Mouse (Mus musculus) liver, postnatal 0 days (tissue): ENCODE measurements around the gene Lpcat2.

Experiments
- CTCF ChIP-seq: sonication (generic); IDR thresholded peaks from 2 replicates; pipeline ENCODE4 v1.5.1; 2016; ENCODE audit warnings: antibody characterized with exemption, low read depth
- EP300 ChIP-seq: IDR thresholded peaks from 2 replicates; pipeline ENCODE4 v1.6.1; 2016; ENCODE audit warnings: antibody characterized with exemption, low read depth, mild to moderate bottlenecking

DNA sequence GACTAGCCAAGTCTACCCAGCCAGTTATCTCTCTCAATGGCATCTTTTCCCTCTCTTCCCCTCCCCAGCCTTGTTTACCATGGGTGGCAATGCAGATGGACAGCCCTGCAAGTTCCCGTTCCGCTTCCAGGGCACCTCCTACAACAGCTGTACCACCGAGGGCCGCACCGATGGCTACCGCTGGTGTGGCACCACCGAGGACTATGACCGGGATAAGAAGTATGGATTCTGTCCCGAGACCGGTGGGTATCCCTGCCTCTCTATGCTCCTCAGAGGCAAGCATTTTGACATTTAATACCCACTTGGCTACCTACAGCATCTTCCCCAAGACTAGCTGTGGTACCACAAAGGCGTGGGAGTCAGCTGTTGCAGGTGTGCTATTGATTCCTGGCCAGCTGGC lies 19.2 kb upstream of the Lpcat2 start:
- no peak for TF ChIP-seq CTCF
- no peak for TF ChIP-seq EP300
